Mouse (Mus musculus): ENCODE data around the gene Caskin1.
A peak's percentile ranks its signal among the peaks of the same experiment; 100 is the strongest.

The Caskin1 gene

GRCm38 (mm10) chr17:24533099-24533992, 44.9 kb downstream of the Caskin1 start:
- DNase-seq: peak; percentile 90 to 92

- DNase-seq: no peak
Observed at GRCm38 (mm10) chr17:24534160-24534718, 45.8 kb downstream of the Caskin1 start, which contains the start of gene Rab26. TSS of gene Rab26 (minus strand) at chr17:24534210.

GRCm38 (mm10) chr17:24535300-24535699, 46.9 kb downstream of the Caskin1 start:
- no peak for DNase-seq

- no peak for DNase-seq
Observed at GRCm38 (mm10) chr17:24537536-24537935, 49.1 kb downstream of the Caskin1 start.

GRCm38 (mm10) chr17:24538950-24539349, 50.5 kb downstream of the Caskin1 start:
- peak; percentile 39 to 66 for DNase-seq

GRCm38 (mm10) chr17:24540375-24540774, 52.0 kb downstream of the Caskin1 start:
- DNase-seq: peak; percentile 39 to 69

GRCm38 (mm10) chr17:24544613-24545012, 56.2 kb downstream of the Caskin1 start:
- DNase-seq: peak in 1 of 2 experiments; percentile 33

- no peak for DNase-seq
Observed at GRCm38 (mm10) chr17:24545247-24545646, 56.8 kb downstream of the Caskin1 start.

- no peak for DNase-seq
Observed at GRCm38 (mm10) chr17:24546234-24546633, 57.8 kb downstream of the Caskin1 start.

GRCm38 (mm10) chr17:24548435-24548834, 60.0 kb downstream of the Caskin1 start:
- DNase-seq: no peak

GRCm38 (mm10) chr17:24548921-24549617, 60.7 kb downstream of the Caskin1 start:
- peak; percentile 63 to 66 for DNase-seq

- DNase-seq: peak; percentile 100
Observed at GRCm38 (mm10) chr17:24549618-24550415, 61.4 kb downstream of the Caskin1 start, which contains the start of gene Pkd1. TSS of gene Pkd1 (plus strand) at chr17:24549834.

GRCm38 (mm10) chr17:24550416-24551049, 62.1 kb downstream of the Caskin1 start:
- peak; percentile 83 to 88 for DNase-seq

GRCm38 (mm10) chr17:24551050-24551444, 62.6 kb downstream of the Caskin1 start:
- DNase-seq: no peak

- DNase-seq: peak; percentile 28 to 65
Observed at GRCm38 (mm10) chr17:24557091-24557490, 68.7 kb downstream of the Caskin1 start.

Measured in lung, postnatal 4 days (tissue).